Mouse (Mus musculus) brain, embryonic 18.5 days (tissue): Measurements from ENCODE around the gene Dynll2.

Source experiments
- DNase-seq: peaks from one replicate; pipeline ENCODE4 v3.0.0-alpha.2; 2012; ENCODE audit warnings: low read depth, low spot score

Dynll2 gene

DNA sequence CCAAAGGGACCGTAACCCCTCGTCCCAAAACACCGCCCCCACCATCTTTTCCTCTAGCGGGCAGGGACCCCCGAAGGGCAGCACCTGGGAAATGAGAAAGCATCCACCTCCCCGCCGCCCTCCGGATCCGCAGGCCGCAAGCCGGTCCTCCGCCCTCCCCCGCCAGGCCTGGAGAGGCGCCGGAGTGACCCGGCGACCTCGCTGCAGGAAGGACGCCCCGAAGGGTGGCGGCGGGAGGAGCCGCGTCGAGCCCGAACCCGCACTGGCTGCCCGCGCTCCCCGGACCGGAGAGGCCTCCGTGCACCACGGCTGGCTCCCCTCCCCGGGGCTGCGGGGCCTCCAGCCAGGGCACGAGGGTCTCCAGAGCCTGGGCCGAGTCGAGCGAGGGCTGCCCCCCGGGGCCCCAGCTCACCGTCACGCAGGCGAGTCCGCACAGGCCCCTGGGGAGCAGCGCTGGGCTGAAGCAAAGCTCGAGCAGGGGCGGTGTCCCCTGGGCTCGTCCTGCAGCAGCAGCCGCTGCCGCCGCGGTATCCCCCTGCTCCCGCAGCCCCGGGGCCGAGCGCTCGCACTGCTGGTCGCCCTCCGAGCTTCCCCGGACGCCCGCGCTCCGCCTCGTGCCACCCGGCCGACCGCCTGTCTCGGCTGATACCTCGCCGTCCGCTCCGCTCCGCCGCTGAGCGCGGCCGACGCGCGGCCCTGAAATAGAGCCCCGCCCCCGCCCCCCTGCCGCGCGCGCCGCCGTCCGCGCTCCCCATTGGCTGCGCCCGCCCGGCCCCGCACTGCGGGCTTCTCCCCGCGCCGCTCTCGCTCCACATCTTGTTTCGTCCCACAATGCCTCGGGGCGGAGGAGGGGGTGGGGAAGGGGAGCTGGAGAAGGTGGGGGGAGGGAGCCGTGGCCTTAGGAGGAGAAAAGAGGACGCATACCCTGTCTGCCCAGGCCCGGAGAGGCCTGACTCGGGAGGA lies at the start of gene Dynll2:
Gene Dynll2, minus strand, starts transcription at position 703 of the 963 bp plus-strand sequence.
- peak; percentile 89 for DNase-seq

DNA sequence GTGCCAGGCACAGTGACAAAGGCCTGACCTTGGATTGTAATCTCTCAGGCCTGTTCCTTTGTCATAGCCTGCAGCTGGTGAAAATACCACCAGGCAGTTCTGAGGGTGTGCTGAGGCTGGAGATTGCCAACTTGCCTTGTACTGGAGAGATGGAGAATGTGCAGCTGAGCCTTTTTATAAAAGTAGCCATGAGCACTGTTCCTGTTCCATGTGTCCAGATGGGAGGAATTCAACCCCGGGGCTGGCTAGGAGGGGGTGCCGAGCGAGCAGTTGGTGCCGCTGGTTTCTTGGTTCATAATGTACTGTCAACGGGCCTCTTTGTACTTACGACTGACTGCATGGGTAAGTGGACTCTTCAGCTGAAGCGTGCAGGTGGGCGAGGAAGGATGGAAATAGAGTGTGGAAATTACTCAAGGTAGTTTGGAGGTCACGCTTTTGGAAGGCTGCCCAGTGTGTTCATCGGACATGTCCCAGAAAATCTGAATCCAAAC lies 49.5 kb upstream of the Dynll2 start:
- DNase-seq = no peak

DNA sequence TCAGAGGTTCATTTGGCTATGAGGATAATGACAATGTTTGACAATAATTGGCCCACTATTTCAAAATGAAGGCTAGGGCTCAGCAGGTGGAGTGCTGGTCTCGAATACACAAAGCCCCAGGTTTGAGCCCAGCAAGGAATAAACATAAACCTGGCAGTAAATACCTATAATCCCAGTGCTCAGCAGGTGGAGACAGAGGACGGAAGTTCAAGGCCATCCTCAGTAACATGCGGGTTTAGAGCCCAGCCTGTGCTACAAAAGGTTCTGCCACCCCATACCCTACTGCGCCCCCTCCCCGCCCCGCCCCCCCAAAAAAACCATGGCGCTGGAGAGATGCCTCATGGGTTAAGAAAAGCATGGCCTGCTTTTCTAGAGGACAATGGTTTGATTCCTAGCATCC lies 48.6 kb upstream of the Dynll2 start:
- no peak for DNase-seq

DNA sequence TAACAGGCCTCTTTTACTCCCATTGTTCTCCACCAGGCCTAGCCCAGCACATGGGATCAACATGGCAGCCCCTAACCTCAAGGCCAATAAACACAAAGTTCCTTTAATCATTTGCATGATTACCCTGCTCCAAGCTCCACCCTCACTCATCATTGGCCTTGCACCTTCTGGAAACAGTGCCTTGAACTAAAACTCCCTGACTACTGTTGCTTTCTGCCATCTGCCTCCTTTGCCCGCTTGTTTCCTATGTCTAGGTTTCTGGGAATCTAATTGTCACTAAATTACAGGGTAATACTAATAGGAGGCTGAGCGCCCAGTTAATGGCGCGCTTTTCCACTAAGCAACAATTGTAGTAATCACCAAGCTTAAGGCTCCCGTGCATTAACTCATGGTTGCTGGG lies 44.4 kb upstream of the Dynll2 start:
- no peak for DNase-seq

DNA sequence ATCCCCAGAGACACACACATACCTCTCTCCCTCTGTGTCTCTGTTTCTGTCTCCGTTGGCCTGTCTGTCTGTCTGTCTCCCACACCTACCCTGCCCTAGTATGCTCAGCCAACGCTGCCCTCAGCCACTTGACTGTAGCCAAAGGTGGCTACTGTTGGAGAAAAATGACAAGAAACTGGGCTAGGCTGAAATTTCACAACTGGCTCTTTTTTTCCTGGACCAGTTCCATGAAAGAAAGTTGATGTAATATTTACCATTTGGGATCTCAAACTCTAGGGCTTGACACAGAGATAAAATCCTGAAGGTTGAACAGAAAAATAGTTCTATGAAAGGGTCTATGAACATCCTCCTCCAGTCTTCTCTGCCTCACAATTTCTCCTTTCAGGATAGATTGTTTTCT lies 43.5 kb upstream of the Dynll2 start:
- no peak for DNase-seq

DNA sequence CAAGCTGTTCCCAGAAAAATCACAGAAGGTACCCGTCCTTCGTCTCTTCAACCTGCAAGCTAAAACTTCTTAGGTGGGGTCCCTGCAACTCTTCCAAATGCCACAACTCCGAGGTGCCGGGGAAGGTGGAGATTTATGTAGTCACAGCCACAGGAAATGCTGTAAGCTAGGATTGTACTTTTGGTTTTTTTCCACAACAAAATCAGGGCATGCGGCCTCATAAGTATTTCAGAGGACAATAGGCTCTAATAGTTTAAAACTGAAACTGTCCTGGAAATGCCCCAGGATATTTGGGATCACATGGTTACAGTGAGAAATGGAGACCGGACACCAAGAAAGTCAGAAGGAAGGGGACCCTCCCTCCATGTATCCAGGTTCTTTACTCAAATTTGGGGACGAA lies 42.9 kb upstream of the Dynll2 start:
- DNase-seq = no peak

DNA sequence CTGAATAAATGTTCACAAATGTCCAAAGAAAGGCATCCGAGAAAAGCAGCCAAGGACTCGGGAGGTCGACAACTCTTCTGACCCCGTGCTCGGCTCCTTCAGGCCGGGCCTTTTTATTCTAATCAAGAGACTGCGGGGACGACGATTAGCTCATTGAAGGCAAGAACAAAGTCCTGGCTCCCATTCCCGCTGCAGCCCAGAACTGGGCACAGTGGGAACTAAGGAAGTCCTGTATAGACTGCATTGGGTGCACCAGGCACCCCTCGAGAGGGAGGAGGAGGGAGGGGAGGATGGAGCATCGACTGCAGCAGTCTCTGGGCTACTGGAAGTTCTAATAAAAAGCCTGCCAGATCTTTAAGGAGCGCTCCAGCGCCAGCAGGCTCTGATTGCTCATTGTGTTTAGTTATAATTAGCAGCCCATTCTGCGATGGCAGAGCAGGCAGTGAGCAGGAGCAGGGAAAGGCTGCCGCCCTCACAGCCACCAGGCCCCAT lies 40.9 kb upstream of the Dynll2 start:
- peak; percentile 47 for DNase-seq

DNA sequence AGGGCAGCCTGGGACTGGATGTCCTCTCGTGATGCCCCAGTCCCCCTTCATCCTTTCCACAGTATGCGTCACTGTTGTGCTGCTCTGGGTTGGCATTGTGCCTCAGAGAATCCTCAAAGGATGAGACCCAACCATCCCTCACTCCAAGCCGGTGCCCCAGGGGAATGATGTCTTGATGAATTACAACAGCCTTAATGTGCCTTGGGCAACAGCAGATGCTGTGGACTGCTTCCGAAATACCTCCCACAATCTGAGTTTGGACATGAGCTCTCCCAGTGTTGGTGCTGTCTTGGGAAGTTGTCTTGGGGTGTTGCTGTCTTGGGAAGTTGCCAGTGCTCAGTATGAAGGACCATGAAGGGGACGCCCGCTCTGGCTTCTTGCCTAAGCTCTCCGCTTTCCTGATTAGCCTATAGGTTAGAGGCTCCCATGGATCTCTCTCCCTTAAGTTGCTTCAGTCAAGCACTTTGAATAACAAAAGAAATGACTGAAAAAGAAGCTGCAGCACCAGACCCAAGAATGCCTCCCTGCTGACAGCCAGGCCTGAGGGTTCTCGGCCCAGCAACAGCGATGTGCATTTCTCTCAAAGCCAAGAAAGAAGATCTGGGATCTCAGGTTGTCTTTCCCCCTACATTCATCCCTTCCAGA lies 40.2 kb upstream of the Dynll2 start:
- no peak for DNase-seq

DNA sequence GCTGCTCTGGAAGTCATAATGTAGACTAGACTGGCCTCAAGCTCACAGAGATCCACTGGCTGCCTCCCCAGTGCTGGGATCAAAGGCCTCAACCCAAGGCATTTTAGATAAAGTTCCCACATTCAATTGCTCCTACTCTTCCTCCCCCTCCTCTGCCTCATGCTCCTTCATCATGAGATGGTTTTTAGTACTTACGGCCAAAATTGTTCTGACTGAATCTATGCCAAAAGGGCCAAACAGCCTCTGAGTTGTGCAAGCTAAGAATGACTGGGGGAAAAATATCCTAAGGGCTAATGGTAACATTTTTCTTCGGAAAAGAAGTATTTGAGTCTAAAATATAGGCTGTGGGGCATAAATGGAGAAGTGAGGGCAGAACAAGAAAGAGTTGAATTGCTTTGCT lies 36.6 kb upstream of the Dynll2 start:
- DNase-seq = no peak

DNA sequence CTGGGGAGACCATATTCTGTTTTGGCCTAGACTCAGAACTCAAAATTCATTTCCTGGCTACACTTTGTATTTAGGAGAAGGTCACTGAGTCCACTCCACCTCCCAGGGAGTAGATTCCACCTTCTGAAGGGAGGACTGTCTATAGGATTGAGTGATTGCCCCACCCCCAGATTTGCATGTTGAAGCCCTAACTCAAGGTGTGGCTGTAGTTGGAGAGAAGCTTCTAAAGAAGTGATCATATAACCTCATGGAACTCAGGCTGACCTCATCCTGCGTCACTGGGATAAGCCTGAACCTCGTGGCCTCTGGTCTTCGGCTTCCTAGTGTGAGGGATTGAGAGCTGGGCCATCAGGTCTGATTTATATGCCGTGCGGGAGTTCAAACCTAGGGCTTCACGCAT lies 28.5 kb upstream of the Dynll2 start:
- no peak for DNase-seq

DNA sequence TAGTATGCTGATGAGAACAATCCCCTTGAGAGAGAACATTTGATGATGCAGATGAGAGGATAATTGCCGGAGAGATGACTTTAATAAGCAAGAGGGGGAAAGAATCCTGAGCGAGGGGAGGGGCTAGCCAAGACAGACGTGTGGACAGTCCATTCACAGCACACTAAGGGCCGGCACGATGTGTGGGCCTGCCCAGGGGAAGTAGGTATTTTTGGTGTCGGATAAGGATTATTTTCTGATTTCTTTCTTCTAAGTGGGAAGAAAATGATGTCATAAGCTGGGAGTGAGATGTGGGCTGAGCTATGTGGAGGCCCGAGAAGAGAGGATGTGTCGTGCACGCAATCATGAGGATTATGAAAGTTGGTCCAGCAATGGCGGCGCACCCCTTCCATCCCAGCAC lies 27.8 kb upstream of the Dynll2 start:
- DNase-seq = no peak

DNA sequence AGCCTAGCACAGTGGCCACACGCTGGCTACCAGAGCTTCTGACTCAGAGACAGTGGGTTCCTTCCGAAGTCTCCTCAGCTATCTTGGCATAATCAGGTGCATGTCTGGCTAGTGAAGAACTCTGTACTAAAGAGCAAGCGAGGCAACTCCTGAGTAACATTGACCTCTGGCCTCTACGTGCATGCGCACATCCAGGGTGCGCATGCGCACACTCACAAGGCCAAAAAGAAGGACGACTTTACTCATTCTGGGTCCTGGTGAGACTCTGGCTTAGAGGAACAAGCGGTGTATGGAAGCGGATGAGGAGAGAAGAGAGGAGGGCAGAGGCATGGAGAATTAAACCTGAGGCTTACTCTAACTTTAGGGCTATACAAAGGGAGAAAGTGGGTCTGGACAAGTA lies 26.3 kb upstream of the Dynll2 start:
- no peak for DNase-seq

DNA sequence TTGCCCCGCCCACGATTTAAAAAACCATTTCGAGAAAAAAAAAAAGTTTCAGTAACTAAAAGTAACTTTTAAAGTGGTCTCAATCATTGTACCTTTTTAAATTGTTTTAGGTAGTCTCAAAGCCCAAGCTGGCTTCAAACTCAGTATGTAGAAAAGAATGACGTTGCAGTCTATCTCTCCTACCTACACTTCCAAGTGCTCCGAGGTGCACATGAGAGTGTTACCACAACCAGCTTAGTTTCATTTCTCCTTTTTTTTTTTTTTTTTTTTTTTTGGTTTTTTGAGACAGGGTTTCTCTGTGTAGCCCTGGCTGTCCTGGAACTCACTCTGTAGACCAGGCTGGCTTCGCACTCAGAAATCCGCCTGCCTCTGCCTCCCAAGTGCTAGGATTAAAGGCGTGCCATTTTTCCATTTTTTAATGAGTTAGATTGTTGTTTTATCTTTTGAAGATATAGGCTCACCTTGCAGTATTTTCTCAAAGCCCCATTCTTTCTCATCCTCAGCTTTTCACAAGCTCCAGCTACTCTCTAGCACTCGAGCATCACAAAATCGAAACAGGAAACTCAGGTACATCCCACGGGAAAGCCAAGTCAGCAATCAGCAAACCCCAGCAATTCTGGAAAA lies 25.4 kb upstream of the Dynll2 start:
- DNase-seq = no peak

DNA sequence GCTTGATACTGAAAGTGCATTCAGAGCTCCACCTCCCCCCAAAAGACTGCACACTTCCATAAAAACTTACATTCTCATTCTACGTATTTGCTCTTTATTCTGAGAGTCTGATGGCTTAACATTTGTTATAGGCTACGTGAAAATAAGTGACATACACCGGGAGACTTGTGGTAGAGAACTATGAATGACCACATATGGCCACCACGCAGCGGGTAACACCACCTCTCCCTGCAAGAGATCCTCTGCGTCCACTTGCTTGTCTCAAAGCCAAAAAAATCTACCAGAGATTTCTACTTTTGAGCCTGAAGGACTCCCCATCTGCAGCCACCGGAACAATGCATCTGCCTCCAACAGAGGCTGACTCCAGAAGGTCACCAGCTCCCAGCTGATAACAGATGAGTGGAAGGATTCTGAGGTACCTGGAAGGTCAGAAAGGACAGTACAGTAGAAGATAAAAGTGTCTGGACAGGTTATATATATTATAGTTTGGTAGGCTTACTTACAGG lies 24.6 kb upstream of the Dynll2 start:
- DNase-seq = no peak

DNA sequence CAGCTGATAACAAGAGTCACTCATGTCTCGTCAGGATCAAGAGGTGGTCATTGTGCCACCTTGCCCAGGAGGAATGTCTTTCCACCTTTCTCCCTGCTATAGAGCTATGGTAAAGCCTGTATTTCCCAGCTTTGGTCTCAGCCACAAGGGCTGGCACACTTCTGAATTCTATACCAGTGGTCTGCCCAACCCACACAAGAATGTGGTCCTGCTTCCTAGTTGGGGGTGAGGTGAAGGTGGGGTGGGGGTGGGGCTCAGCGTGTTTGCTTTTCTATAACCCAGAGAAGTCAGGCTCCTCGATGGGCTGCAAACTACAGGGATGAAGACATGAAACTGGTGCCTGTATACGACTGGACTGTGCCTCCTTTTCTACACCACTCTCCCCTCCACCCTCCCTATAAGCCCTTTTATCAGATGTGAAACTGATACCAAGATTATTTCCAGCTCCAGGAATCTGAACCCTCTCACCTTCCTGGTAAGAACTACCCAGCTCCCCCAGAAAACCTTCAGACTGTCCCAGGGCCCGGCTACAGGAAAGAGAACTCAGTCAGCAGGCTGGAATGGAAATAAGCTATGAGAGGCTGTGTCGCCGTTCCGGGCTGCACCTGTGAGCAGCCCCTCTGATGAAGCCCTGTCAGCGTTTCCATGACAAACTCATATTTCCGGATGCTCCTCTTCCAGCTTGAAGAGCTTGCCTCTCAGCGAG lies 24.0 kb upstream of the Dynll2 start:
- DNase-seq = no peak

DNA sequence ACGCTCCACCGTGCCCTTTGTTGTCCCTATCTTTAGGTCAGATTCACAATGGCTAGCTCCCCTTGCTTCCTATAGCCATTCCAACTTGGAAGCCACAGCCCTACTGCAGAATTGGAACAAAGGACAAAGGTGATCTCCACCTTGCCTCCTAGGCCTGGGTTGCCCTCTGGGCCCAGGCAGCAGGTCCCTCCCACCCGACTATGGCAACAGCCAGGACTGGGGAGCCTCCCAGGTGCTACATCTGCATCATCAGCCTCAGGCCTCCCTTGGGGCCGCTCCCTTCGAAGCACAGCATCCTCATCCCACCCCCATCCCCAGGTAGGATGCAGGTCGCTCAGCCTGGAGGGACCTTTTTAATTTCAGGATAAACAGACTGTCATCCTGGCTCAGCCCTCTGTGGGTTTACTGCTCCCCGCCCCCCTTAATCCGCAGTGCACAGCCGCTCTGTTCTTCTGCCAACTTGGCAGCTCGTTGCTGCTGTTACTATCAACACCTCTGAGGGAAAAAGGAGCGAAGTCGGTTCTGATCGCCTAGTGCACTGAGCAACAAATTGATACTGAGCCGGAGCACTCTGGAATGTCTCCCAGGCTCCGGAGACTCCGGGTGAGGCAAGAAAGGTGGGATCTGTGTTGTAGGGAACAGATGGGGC lies 22.3 kb upstream of the Dynll2 start:
- no peak for DNase-seq

DNA sequence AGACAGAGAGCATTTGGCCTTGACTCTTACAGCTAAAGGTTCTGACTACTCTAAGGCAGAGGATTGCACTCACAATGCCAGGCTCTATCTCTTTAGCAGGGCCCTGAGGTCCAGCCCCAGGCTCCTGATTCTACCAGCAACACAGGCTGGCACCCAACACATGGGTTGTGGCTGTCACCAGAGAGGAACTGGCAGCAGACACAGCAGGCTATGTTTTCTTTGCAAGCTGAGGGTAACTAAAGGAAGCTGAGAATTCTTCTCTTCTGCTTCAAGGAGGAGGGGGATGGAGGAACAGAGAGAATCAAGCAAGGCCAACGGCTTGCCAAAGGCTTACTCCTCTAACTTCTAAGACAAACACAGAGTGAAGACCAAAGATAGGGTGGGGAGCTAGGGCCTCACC lies 21.3 kb upstream of the Dynll2 start:
- no peak for DNase-seq

DNA sequence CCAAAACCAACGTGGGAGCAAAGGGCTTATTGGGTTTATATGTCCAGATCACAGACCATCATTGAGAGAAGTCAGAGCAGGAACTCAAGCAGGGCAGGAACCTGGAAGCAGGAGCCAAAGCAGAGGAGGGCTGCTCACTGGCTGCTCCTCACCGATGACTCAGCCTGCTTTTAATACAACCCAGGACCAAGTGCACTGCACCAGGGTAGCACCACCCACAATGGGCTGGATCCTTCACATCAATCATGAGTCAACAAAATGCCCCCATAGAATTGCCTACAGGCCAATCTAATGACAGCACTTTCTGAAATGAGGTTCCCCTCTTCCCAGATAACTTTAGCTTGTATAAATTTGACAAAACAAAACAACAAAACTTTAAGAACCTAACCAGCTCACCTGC lies 16.8 kb upstream of the Dynll2 start:
- DNase-seq = no peak

DNA sequence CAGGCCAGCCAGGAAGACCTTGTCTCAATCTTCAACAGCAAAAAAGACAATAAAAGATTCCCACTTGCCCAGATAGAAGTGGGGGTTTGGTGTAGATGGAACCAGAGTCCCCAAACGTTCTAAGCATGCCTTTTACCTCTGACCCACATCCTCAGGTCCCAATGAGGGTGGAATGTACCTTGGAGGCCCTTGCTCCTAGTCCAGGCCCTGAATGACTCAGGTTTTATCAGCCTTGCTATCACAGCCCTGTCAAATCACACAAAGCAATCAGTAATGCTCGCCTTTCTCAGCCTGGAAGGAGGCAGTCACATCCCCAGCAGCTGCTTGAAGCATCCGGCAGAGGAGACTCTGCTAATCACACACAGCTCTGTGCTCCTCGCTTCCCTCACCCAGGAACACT lies 15.4 kb upstream of the Dynll2 start:
- DNase-seq = no peak

DNA sequence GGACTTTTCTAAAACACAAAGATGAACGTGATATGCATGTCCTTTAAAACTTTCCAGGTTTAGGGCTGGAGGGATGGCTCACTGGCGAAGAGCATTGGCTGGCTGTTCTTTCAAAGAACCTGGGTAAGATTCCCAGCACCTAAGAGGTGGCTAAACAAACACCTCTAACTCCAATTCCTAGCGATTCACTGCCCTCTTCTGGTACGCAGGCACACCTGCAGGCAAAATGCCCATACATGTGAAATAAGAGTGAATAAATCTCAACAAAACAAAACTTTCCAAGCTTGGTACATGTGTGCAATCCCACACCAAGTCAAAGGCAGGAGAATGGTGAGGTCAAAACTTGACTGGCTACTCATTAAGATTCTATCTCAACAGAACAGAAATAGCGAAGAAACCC lies 12.4 kb upstream of the Dynll2 start:
- no peak for DNase-seq

DNA sequence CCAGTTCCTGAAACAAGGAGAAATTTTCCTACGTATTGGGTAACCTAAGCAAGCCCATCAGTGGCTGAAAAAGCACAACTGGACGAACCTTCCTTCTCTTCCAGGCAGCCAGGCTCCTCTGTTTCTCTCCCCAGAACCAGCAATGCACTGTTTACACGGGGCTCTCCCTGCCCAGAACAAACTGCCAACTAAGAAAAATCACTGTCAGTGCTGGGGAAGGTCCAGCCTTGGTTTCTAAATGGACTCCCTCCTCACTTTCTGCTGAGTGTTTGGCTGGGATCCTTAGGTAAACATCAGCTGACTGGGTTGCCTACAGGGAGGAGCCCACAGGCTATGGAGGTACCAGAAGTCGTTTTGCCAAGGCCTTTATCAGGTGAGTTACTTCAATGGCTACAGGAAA lies 4.5 kb upstream of the Dynll2 start:
- DNase-seq = no peak
